Mouse (Mus musculus): ENCODE measurements at regions not wholly inside any gene's neighbourhood (a gene's known extent, or its start where the extent isn't known, plus 50 kb on each side); places are given as distances from the start of the nearest gene placed in this dataset.

DNA sequence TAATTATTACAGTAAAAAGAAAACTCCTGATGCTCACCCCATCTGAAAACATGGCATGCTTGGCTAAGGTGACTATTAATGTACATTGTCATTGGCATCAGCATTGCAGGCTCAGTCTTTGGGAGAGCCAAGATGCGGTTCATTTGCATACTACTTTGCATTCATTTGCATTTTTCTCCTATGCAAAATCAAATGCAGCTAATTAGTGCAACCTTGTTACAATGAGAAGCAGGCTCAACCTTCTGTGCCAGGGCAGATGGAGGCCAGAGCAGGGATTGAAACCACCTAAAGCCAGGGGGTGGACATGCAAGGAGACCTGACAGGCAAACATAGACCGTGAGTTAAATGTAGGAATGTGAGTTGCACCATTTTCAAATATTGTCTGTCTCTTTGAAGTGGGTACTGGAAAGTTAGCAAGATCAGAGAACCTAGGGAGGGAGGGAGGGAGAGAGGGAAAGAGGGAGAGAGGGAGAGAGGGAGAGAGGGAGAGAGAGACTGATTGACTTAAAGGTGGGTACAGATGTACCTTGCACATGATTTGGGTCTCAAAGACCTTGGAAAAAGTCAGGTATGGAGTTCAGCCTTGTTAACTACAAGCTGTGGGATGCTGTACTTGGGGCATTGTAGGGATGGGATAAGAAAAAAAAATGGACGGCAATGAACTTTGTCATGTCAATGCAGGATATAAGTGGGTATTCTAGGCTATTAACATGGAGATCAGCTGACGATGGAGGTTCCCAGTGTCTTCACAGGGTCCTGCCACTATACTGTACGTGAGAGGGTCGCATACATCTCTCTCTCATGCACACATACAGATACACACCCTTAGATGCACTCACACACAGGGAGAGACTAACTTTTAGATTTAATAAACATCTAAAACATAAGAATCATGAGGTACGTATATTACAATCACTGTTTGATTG, 1362.1 kb upstream of the A1bg start:
- Histone ChIP-seq H3K4me2 (ENCODE audit: low read depth, low read length) (no peak overlapping the region), H3K27ac (ENCODE audit: low read depth, low read length) (0 out of 2 replicates have a peak overlapping the region, but pooled peaks have one; percentile 10), H3K4me3 (ENCODE audit: low read depth, low read length) (no peak overlapping the region), H3K4me1 (ENCODE audit: control insufficient read depth, insufficient read depth, low read length) (0 out of 2 replicates have a peak, but pooled peaks cover 2% of the 10 kb centered on the region), H3K27me3 (ENCODE audit: control insufficient read depth, insufficient read depth, low read length) (no peaks in the 10 kb centered on the region), H3K9ac (replicated peaks; ENCODE audit: low read depth, low read length) (no peak overlapping the region), H3K36me3 (ENCODE audit: control insufficient read depth, insufficient read depth, low read length) (no peaks in the 10 kb centered on the region), H3K9me3 (ENCODE audit: control insufficient read depth, low read length) (no peaks in the 10 kb centered on the region)
- peak; percentile 66; the same call in 1 of the 2 replicates for ATAC-seq (ENCODE audit: low read depth)
- WGBS = 79% methylated on average over 7 of the region's 7 CpGs

DNA sequence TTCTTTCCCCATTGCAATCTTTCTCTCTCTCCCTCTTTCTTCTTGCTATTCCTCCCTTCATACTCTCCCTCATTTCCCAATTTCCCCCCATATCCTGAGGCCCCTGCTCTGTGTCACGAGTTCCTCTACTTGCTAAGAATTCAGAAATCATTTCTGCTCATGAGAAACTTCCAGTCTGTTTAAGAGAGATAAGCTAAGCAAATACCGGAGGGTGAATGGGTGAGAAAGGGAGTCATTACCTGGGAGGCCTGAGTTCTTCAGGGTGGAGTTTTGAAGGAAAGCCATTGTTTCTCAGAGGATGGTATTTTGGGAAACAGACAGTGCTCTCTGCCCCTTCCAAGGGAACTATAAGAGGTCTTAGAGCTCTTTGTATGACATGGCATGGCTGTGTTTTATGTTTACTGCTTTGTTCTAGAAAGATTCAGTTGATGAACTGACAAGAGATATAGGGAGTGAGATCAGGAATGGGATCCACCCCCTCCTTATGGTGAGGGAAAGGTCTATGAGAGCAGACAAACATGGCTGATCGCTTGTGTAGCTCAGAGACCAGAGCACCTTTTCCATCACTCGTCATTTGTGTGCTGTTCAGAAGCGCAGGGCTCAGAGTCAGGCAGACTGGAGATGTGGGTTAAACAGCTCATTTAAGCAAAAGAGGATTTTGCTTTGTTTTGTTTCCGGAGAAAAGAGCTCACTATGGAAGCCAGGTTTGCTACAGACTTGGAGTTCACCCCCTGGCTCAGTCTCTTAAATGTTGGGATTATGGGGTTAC, 1361.0 kb upstream of the A1bg start:
- Histone ChIP-seq H3K36me3 (ENCODE audit: control insufficient read depth, insufficient read depth, low read length) (no peaks in the 10 kb centered on the region), H3K9ac (replicated peaks; ENCODE audit: low read depth, low read length) (no peak overlapping the region), H3K27ac (ENCODE audit: low read depth, low read length) (no peak overlapping the region), H3K4me1 (ENCODE audit: control insufficient read depth, insufficient read depth, low read length) (0 out of 2 replicates have a peak, but pooled peaks cover 2% of the 10 kb centered on the region), H3K4me2 (ENCODE audit: low read depth, low read length) (no peak overlapping the region), H3K27me3 (ENCODE audit: control insufficient read depth, insufficient read depth, low read length) (no peaks in the 10 kb centered on the region), H3K4me3 (ENCODE audit: low read depth, low read length) (no peak overlapping the region), H3K9me3 (ENCODE audit: control insufficient read depth, low read length) (no peaks in the 10 kb centered on the region)
- WGBS = 65% methylated on average over 6 of the region's 6 CpGs
- ATAC-seq (ENCODE audit: low read depth) = no peak

DNA sequence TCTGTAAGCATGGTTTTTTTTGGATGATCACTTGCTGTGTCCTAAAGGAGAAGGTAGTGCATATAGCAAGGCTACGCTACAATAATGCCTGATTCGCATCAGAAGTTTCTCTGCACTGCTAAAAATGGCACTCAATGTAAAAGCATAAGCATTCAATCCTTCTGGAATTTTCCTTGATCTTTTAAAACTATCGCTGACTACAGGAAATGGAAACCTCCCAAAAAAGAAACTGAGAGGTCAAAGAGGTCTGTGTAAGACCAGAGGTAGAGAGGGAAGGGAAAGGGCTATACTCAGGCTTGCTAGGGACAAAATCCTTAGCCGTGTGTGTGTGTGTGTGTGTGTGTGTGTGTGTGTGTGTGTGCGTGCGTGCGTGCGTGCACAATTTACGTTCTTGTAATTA, 1359.8 kb upstream of the A1bg start:
- Histone ChIP-seq H3K9ac (replicated peaks; ENCODE audit: low read depth, low read length) (no peak overlapping the region), H3K36me3 (ENCODE audit: control insufficient read depth, insufficient read depth, low read length) (no peaks in the 10 kb centered on the region), H3K4me2 (ENCODE audit: low read depth, low read length) (no peak overlapping the region), H3K27me3 (ENCODE audit: control insufficient read depth, insufficient read depth, low read length) (no peaks in the 10 kb centered on the region), H3K4me3 (ENCODE audit: low read depth, low read length) (no peak overlapping the region), H3K4me1 (ENCODE audit: control insufficient read depth, insufficient read depth, low read length) (0 out of 2 replicates have a peak, but pooled peaks cover 2% of the 10 kb centered on the region), H3K9me3 (ENCODE audit: control insufficient read depth, low read length) (no peaks in the 10 kb centered on the region), H3K27ac (ENCODE audit: low read depth, low read length) (no peak overlapping the region)
- ATAC-seq (ENCODE audit: low read depth) = no peak
- WGBS = 83% methylated on average over 9 of the region's 9 CpGs

DNA sequence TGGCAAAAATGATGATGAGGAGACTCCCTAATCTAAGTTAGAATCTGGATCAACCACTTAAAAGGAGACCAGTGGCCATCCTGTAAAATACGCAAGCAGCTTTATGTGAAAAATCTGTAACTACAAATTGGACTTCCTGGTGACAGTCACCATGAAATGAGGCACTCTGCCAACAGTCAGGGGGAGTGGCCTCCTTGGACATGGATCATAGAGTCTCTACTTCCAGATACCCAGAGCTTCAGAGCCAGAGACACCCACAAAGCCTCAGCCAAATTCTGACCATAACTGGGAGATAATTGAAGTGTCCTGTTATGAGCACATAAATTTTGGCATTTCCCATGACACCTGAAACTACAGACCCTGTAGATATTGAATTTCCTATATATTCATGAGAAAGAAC, 1359.3 kb upstream of the A1bg start:
- Histone ChIP-seq H3K4me1 (ENCODE audit: control insufficient read depth, insufficient read depth, low read length) (0 out of 2 replicates have a peak, but pooled peaks cover 2% of the 10 kb centered on the region), H3K27me3 (ENCODE audit: control insufficient read depth, insufficient read depth, low read length) (no peaks in the 10 kb centered on the region), H3K4me3 (ENCODE audit: low read depth, low read length) (no peak overlapping the region), H3K9me3 (ENCODE audit: control insufficient read depth, low read length) (no peaks in the 10 kb centered on the region), H3K27ac (ENCODE audit: low read depth, low read length) (no peak overlapping the region), H3K9ac (replicated peaks; ENCODE audit: low read depth, low read length) (no peak overlapping the region), H3K4me2 (ENCODE audit: low read depth, low read length) (no peak overlapping the region), H3K36me3 (ENCODE audit: control insufficient read depth, insufficient read depth, low read length) (no peaks in the 10 kb centered on the region)
- 85% methylated on average over 1 of the region's 1 CpGs for WGBS
- ATAC-seq (ENCODE audit: low read depth) = no peak

DNA sequence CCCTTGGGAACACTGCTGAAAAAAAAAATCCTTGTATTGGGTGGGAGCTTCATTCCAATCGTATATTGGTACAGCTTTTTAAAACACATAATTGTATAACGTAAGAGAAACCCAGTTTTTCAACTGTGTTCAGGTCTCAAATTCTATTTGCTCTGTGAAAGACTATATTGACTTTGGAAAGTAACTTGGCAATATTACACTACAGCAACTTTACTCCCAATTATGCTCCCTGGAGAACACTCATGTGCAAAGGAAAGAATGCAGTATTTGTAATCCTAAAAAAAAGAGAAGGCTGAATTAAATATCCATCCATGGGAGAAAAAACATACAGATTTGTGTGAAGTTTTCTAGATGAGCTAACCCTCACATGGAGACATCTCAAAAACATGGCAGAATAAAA, 1356.7 kb upstream of the A1bg start:
- Histone ChIP-seq H3K27ac (ENCODE audit: low read depth, low read length) (no peak overlapping the region), H3K4me2 (ENCODE audit: low read depth, low read length) (no peak overlapping the region), H3K9ac (replicated peaks; ENCODE audit: low read depth, low read length) (no peak overlapping the region), H3K9me3 (ENCODE audit: control insufficient read depth, low read length) (no peaks in the 10 kb centered on the region), H3K4me1 (ENCODE audit: control insufficient read depth, insufficient read depth, low read length) (0 out of 2 replicates have a peak, but pooled peaks cover 2% of the 10 kb centered on the region), H3K27me3 (ENCODE audit: control insufficient read depth, insufficient read depth, low read length) (no peaks in the 10 kb centered on the region), H3K36me3 (ENCODE audit: control insufficient read depth, insufficient read depth, low read length) (no peaks in the 10 kb centered on the region), H3K4me3 (ENCODE audit: low read depth, low read length) (no peak overlapping the region)
- 91% methylated on average over 2 of the region's 2 CpGs for WGBS
- no peak for ATAC-seq (ENCODE audit: low read depth)

DNA sequence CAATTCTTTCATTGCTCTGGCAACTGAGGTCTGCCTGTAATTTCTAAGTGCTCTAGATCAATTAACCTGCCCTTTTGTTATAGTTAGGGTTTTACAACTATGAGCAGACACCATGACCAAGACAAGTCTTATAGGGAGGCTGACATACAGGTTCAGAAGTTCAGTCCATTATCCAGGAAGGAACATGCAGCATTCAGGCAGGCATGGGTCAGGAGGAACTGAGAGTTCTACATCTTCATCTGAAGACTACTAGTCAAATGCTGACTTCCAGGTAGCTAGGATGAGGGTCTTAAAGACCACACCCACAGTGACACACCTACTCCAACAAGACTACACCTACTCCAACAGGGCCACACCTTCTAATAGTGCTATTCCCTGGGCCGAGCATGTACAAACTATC, 1352.0 kb upstream of the A1bg start:
- Histone ChIP-seq H3K4me2 (ENCODE audit: low read depth, low read length) (no peak overlapping the region), H3K27me3 (ENCODE audit: control insufficient read depth, insufficient read depth, low read length) (no peaks in the 10 kb centered on the region), H3K4me3 (ENCODE audit: low read depth, low read length) (no peak overlapping the region), H3K9ac (replicated peaks; ENCODE audit: low read depth, low read length) (no peak overlapping the region), H3K4me1 (ENCODE audit: control insufficient read depth, insufficient read depth, low read length) (no peaks in the 10 kb centered on the region), H3K27ac (ENCODE audit: low read depth, low read length) (no peak overlapping the region), H3K36me3 (ENCODE audit: control insufficient read depth, insufficient read depth, low read length) (no peaks in the 10 kb centered on the region), H3K9me3 (ENCODE audit: control insufficient read depth, low read length) (no peaks in the 10 kb centered on the region)
- ATAC-seq (ENCODE audit: low read depth) = no peak
- 100% methylated on average over 1 of the region's 1 CpGs for WGBS

DNA sequence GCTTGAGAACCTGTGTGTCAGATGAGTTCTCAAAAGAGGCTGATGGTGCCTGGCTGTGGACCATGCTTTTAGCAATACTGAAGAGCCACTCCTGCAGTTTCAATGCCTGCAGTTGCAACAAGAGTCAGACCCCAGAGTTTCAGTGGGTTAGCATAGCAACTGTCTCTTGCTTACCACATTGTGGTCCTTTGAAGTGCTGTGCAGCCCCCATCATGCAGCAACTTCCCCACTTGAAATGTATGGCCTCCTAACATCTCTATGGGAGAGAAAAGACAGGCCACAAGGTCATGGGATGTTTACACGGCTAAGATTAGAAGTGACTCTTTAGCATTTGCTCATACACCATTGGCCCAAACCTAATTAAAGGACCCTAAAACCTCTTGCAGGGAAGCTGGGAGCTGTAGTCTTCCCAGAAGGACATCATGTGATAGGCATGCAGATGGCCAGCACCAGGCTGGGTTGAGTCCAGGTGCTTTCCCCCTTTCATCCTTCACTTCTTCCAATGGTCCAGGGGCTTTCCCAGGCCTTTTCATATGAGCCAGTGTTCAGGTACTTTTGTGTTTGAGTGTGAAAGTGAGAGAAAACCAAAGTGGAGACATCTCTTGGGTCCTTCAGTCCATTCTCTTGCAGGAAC, 1351.2 kb upstream of the A1bg start:
- WGBS = 84% methylated on average over 1 of the region's 1 CpGs

DNA sequence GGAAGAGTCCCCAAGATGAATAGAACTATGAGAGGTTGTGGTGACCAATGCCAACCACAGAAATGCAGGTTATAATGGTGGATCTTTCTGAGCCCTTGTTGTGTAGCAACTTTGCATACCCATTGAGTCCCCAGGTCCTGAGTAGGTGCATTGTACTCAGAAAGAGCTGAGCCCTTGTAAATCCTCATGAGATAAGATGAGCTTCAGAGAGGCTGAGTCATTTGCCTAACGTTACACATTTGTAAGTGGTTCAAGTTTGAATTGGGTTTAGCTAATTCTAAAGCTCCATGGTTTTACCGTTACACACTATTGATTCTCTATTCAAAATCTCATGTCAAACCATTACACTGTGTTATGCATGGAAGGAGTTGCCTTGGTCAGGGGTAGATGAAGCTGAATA, 1349.9 kb upstream of the A1bg start:
- 93% methylated on average over 2 of the region's 2 CpGs for WGBS
- Histone ChIP-seq H3K4me1 (ENCODE audit: control insufficient read depth, insufficient read depth, low read length) (no peaks in the 10 kb centered on the region), H3K9ac (replicated peaks; ENCODE audit: low read depth, low read length) (no peak overlapping the region), H3K27ac (ENCODE audit: low read depth, low read length) (no peak overlapping the region), H3K9me3 (ENCODE audit: control insufficient read depth, low read length) (no peaks in the 10 kb centered on the region), H3K36me3 (ENCODE audit: control insufficient read depth, insufficient read depth, low read length) (no peaks in the 10 kb centered on the region), H3K4me3 (ENCODE audit: low read depth, low read length) (no peak overlapping the region), H3K4me2 (ENCODE audit: low read depth, low read length) (no peak overlapping the region), H3K27me3 (ENCODE audit: control insufficient read depth, insufficient read depth, low read length) (no peaks in the 10 kb centered on the region)
- no peak for ATAC-seq (ENCODE audit: low read depth)

More for the DNA sequence above, 1351.2 kb upstream of the A1bg start:
- Histone ChIP-seq H3K27me3 (ENCODE audit: control insufficient read depth, insufficient read depth, low read length) (no peaks in the 10 kb centered on the region), H3K4me3 (ENCODE audit: low read depth, low read length) (no peak overlapping the region), H3K36me3 (ENCODE audit: control insufficient read depth, insufficient read depth, low read length) (no peaks in the 10 kb centered on the region), H3K4me1 (ENCODE audit: control insufficient read depth, insufficient read depth, low read length) (no peaks in the 10 kb centered on the region), H3K27ac (ENCODE audit: low read depth, low read length) (no peak overlapping the region), H3K9me3 (ENCODE audit: control insufficient read depth, low read length) (no peaks in the 10 kb centered on the region), H3K9ac (replicated peaks; ENCODE audit: low read depth, low read length) (no peak overlapping the region), H3K4me2 (ENCODE audit: low read depth, low read length) (no peak overlapping the region)
- no peak for ATAC-seq (ENCODE audit: low read depth)

Data from neural tube, embryonic 14.5 days (tissue).